Mouse (Mus musculus) CH12.LX (cell line): ENCODE results near the gene Psmd1.

ENCODE experiments used
- CTCF ChIP-seq, 2 experiments: IDR thresholded peaks in 1 of 2; conservative IDR thresholded peaks in 1 of 2; 2 replicates each; pipeline ENCODE4 v1.5.1; 2011 to 2012; ENCODE audit warnings: low read depth in 2 of 2, low read length in 2 of 2, improper control_type of control experiment in 1 of 2, inconsistent platforms in 1 of 2, mild to moderate bottlenecking in 1 of 2, moderate library complexity in 1 of 2
- E2F4 ChIP-seq: IDR thresholded peaks from 2 replicates; pipeline ENCODE4 v1.6.1; 2011; ENCODE audit warnings: low read depth, low read length, improper control_type of control experiment; ENCODE audit not compliant: insufficient replicate concordance
- EP300 ChIP-seq: IDR thresholded peaks from 2 replicates; pipeline ENCODE4 v1.6.1; 2011; ENCODE audit warnings: low read length, improper control_type of control experiment
- JUND ChIP-seq: conservative IDR thresholded peaks from 2 replicates; pipeline ENCODE4 v1.6.1; 2011; ENCODE audit warnings: low read depth, low read length, improper control_type of control experiment
- MAX ChIP-seq: IDR thresholded peaks from 2 replicates; pipeline ENCODE4 v1.6.1; 2011; ENCODE audit warnings: low read length, improper control_type of control experiment
- MAZ ChIP-seq: IDR thresholded peaks from 2 replicates; pipeline ENCODE4 v1.6.1; 2012; ENCODE audit warnings: low read depth, mild to moderate bottlenecking, inconsistent platforms, low read length, improper control_type of control experiment, moderate library complexity
- MEF2A ChIP-seq: IDR thresholded peaks from 2 replicates; pipeline ENCODE4 v1.6.1; 2014; ENCODE audit warnings: low read depth, mild to moderate bottlenecking, inconsistent platforms, low read length, improper control_type of control experiment, borderline replicate concordance
- MXI1 ChIP-seq: IDR thresholded peaks from 2 replicates; pipeline ENCODE4 v1.6.1; 2011; ENCODE audit warnings: mild to moderate bottlenecking, low read depth, low read length, improper control_type of control experiment
- POLR2A ChIP-seq: IDR thresholded peaks from 2 replicates; pipeline ENCODE4 v1.6.1; 2011; ENCODE audit warnings: low read depth, mild to moderate bottlenecking, improper control_type of control experiment, low read length
- SIN3A ChIP-seq: IDR thresholded peaks from 2 replicates; pipeline ENCODE4 v1.6.1; 2012; ENCODE audit warnings: low read length, improper control_type of control experiment, inconsistent platforms
- USF1 ChIP-seq: IDR thresholded peaks from 2 replicates; pipeline ENCODE4 v1.6.1; 2014; ENCODE audit warnings: low read depth, mild to moderate bottlenecking, inconsistent platforms, low read length, improper control_type of control experiment

DNA sequence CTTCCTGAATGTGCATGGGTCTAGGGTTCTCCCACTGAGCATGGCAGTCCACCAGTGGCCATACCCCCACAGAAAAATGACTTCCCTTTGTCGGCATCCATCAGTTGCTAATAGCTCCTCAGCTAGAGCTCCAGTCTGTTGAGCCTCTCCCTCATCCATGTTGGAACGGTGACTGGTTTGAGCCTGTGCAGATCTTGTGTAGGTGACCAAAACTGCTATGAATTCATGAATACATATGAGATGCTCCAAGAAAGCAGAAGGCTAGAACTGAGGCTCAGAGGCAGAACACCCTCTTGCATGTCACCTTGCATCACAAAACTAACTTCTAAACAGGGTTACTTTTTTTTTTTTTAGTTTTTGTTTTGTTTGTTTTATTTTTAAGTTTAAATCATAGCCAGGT lies 12.4 kb downstream of the Psmd1 start:
- TF ChIP-seq CTCF (conservative IDR thresholded peaks at IDR 0.05 in 1 of 2, IDR thresholded peaks at IDR 0.05 in 1 of 2; ENCODE audit: low read depth in 2 of 2, low read length in 2 of 2), result no peak
- TF ChIP-seq MAZ, result no peak
- TF ChIP-seq SIN3A, result no peak
- TF ChIP-seq JUND, result no peak
- no peak for TF ChIP-seq MAX
- TF ChIP-seq E2F4, result no peak
- no peak for TF ChIP-seq EP300
- no peak for TF ChIP-seq MEF2A
- TF ChIP-seq MXI1, result no peak
- no peak for TF ChIP-seq POLR2A
- TF ChIP-seq USF1, result no peak
